ENCODE assay signal across 7 mouse cellular contexts in the genomic region with DNA sequence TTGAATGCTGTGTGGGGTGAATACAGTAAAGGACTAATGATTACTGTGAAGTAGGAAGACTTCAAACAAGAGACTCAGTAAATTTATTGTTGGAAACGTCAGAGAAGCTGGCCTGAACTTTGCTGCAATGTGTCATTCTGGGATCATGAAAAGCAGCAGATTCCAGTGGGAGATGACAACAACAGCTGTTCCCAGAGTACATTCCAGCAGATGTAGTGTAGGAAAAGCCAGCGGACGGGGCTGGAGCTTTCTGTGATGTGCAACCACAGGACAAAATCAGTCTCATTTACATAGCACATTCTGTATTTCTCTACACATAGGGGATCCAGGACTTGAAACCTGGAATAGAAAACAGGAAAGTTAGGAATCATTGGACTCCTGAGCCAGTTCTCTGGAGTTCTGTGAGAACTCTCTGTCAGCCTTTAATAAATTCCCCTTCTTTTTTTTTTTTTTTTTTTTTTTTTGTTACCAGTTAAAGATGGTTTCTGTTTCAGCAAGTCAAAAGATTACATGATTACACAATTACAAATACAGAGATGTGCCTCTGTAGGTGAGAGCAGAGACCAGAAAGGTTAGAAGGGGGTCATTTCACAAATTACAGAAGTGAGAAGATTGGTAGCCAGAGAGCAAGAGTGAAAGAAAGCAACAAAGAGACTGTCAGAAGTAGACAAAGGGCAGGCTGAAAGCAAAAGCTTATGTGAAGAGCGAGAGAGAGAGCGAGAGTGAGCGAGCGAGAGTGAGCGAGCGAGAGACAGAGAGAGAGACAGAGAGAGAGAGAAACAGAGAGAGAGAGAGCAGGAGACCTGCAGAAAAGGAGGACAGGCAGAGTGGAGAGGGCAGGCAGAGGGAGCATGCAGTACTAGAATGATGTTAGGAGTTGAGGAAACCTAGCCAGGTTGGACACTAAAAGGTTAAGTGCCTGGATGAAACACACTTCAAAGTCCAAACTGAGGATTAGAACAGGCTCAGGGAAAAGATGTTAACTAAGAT.
DNase-seq lines count a peak whose midpoint lies in the region; ATAC-seq and TF ChIP-seq lines count a peak whose summit lies in the region.

No protein-coding gene starts in this region.

- no peak overlapping the region for H3K27ac ChIP-seq in embryonic facial prominence, embryonic 14.5 days (replicated peaks; ENCODE audit: low read depth, low read length)
- no peak overlapping the region for H3K27ac ChIP-seq in midbrain, postnatal 0 days (ENCODE audit: low read depth, low read length)

- ATAC-seq in embryonic facial prominence, embryonic 14.5 days (ENCODE audit: low read depth) = 0 out of 2 replicates have a peak, but pooled peaks have one; percentile 18
- 0 out of 2 replicates have a peak, but pooled peaks have one; percentile 9 for ATAC-seq in granulocyte monocyte progenitor cell, adult 5-6 weeks (replicated peaks; ENCODE audit: poor library complexity, severe bottlenecking)
- no peak for ATAC-seq in midbrain, postnatal 0 days (ENCODE audit: low FRiP score)
- ATAC-seq in monocyte, adult 5-6 weeks (replicated peaks; ENCODE audit: insufficient number of reproducible peaks, low FRiP score, low TSS enrichment, poor library complexity, severe bottlenecking) = no peak
- ATAC-seq in megakaryocyte, adult 5-6 weeks (ENCODE audit: poor library complexity, severe bottlenecking) = no peak
- ATAC-seq in activated CD4-positive, CD25-positive, alpha-beta regulatory T cell, adult 4 months = no peak

- no peak overlapping the region for H3K4me2 ChIP-seq in embryonic facial prominence, embryonic 14.5 days (ENCODE audit: low read depth, low read length)
- peak overlapping the region; percentile 16; the same call in 1 of the 2 replicates for H3K4me2 ChIP-seq in midbrain, postnatal 0 days (ENCODE audit: low read depth, low read length, poor library complexity, severe bottlenecking)

- no peaks in the 10 kb centered on the region for H3K9me3 ChIP-seq in embryonic facial prominence, embryonic 14.5 days (ENCODE audit: control insufficient read depth, low read length)
- H3K9me3 ChIP-seq in midbrain, postnatal 0 days (ENCODE audit: low read length) = no peaks in the 10 kb centered on the region

- DNase-seq in embryonic facial prominence, embryonic 14.5 days (ENCODE audit: low spot score) = peak; percentile 77
- peak; percentile 9 to 19 for DNase-seq in kidney, adult 8-10 months
- no peak for DNase-seq in midbrain, postnatal 0 days (ENCODE audit: low spot score)

- no peak for TF ChIP-seq CTCF in midbrain, postnatal 0 days (IDR thresholded peaks at IDR 0.05)

- 47% methylated on average over 9 of the region's 9 CpGs for whole genome bisulfite sequencing in embryonic facial prominence, embryonic 14.5 days
- WGBS in midbrain, postnatal 0 days = 25% methylated on average over 9 of the region's 9 CpGs

- H3K4me1 ChIP-seq in embryonic facial prominence, embryonic 14.5 days (ENCODE audit: control insufficient read depth, insufficient read depth, low read length) = peaks cover 18% of the 10 kb centered on the region; the same call in 1 of the 2 replicates
- no peaks in the 10 kb centered on the region for H3K4me1 ChIP-seq in midbrain, postnatal 0 days (ENCODE audit: insufficient read depth, low read length)

- H3K4me3 ChIP-seq in embryonic facial prominence, embryonic 14.5 days (ENCODE audit: low read depth, low read length) = no peak overlapping the region
- no peak overlapping the region for H3K4me3 ChIP-seq in midbrain, postnatal 0 days (ENCODE audit: low read depth, low read length)

- no peak overlapping the region for H3K9ac ChIP-seq in embryonic facial prominence, embryonic 14.5 days (ENCODE audit: low read depth, low read length)
- H3K9ac ChIP-seq in midbrain, postnatal 0 days (replicated peaks; ENCODE audit: low read length, poor library complexity, severe bottlenecking) = no peak overlapping the region

- no peaks in the 10 kb centered on the region for H3K36me3 ChIP-seq in embryonic facial prominence, embryonic 14.5 days (ENCODE audit: control insufficient read depth, insufficient read depth, low read length)
- H3K36me3 ChIP-seq in midbrain, postnatal 0 days (ENCODE audit: insufficient read depth, low read length) = no peaks in the 10 kb centered on the region

- no peaks in the 10 kb centered on the region for H3K27me3 ChIP-seq in embryonic facial prominence, embryonic 14.5 days (replicated peaks; ENCODE audit: control insufficient read depth, insufficient read depth, low read length)
- H3K27me3 ChIP-seq in midbrain, postnatal 0 days (ENCODE audit: insufficient read depth, low read length) = no peaks in the 10 kb centered on the region

Comparison
In these comparisons a context has a peak if more than half of its experiments do, and no peak if none do; other contexts are left out.
1. ATAC-seq: peak in embryonic facial prominence, embryonic 14.5 days (single experiment) and granulocyte monocyte progenitor cell, adult 5-6 weeks (single experiment); none in midbrain, postnatal 0 days (single experiment), monocyte, adult 5-6 weeks (single experiment), megakaryocyte, adult 5-6 weeks (single experiment) and activated CD4-positive, CD25-positive, alpha-beta regulatory T cell, adult 4 months (single experiment).